Mouse (Mus musculus) CD4-positive naive resting alpha-beta T cell, adult 57 days (primary cell): ENCODE data around the gene Selenbp2. TPM values are rescaled to one million over a fixed set of nuclear protein-coding genes. Genes with fewer than 3 reads are reported as not detected.

ENCODE experiments used
- total RNA-seq: library from RNA; stranded (reverse); gene quantifications from one replicate; pipeline ENCODE4 v1.2.4, GENCODE M21; 2023

Gene Selenbp2
- total RNA-seq = not detected

DNA sequence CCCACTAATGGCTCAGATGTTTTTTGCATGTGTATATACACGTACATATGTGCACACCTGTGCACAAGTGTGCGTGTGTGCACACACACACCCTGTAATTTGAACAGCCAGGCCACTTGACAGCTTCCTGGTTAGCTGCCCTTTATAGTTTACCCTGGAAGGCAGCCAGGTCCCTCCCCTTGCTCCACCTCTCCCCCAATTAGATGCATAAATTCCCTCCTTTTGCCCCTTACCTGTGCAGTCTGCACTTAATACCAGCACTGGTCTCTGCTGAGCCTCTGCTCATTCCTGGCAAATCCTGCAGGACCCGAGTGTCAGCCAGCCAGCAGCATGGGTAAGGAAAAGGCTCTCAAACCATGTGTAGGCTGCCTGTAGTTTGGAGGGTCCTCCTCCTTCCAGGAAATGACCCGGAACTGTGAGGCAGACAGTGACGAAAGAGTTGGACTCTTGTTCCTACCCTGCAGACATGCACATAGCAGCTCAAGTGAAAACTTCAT is at the start of gene Selenbp2:
TSS of gene Selenbp2 (plus strand) at position 228 of the 497 bp plus-strand sequence.

DNA sequence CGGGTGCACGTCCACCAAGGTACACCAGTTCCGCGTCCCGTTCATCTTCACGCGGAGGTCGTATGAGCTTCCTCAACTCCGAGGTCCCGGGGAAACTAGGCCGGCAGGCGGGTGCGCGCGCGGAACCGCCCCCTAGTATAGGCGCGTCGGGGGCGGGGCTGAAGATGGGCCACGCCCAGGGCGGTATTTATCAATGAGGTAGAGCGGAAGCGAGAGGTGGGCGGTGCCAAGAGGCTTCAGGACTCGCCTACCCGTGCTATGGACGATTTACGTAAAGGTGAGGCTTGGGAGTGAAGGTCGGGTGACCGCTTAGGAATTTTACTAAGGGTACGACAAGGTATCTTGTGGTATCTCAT is 34.6 kb upstream of the Selenbp2 start, which contains the start of gene Tuft1:
TSS of gene Tuft1 (minus strand) at position 133 of the 356 bp plus-strand sequence.

Other genes starting within 250 kb of the Selenbp2 start
- gene Oaz3, start 249.6 kb upstream of the Selenbp2 start, total RNA-seq = not detected
- gene Celf3, start 215.3 kb upstream of the Selenbp2 start, total RNA-seq = not detected
- gene Riiad1, start 213.2 kb upstream of the Selenbp2 start, total RNA-seq = 1.7 TPM
- 32.2 TPM for gene Snx27, start 110.8 kb upstream of the Selenbp2 start, total RNA-seq
- gene Gm10972, start 50.4 kb upstream of the Selenbp2 start, total RNA-seq = not detected
- 2.8 TPM for gene Tuft1, start 34.7 kb upstream of the Selenbp2 start, total RNA-seq
- gene Cgn, start 92.9 kb downstream of the Selenbp2 start, total RNA-seq = 0.71 TPM
- gene Pogz, start 144.0 kb downstream of the Selenbp2 start, total RNA-seq = 84.4 TPM
- gene Psmb4, start 193.4 kb downstream of the Selenbp2 start, total RNA-seq = 200 TPM
- gene Selenbp1, start 239.5 kb downstream of the Selenbp2 start, total RNA-seq = 1.6 TPM